Mouse (Mus musculus) forebrain, embryonic 16.5 days (tissue): ENCODE data around the gene Frmd4a. TPM values are rescaled to one million over a fixed set of nuclear protein-coding genes. Genes with fewer than 3 reads are reported as not detected.

ENCODE experiments used
- ATAC-seq: fragments of 200-750 bp; cut with Nextera tagmentation; 2 replicates; pipeline ENCODE4 v1.8.0; 2017; ENCODE audit warnings: mild to moderate bottlenecking, moderate library complexity
- H3K27ac ChIP-seq: fragments of 300-500 bp; sonication (generic); 2 replicates; pipeline ENCODE4 v1.5.1; 2014; ENCODE audit warnings: low read length, control low read depth
- H3K27me3 ChIP-seq: fragments of 300-500 bp; sonication (generic); replicated peaks from 2 replicates; pipeline ENCODE4 v1.6.1; 2014; ENCODE audit warnings: low read length; ENCODE audit not compliant: control insufficient read depth, insufficient read depth
- H3K36me3 ChIP-seq: fragments of 300-500 bp; sonication (generic); 2 replicates; pipeline ENCODE4 v1.6.1; 2014; ENCODE audit not compliant: control insufficient read depth, insufficient read depth
- H3K4me1 ChIP-seq: fragments of 300-500 bp; sonication (generic); replicated peaks from 2 replicates; pipeline ENCODE4 v1.6.1; 2014; ENCODE audit warnings: low read length; ENCODE audit not compliant: control insufficient read depth, insufficient read depth
- H3K4me2 ChIP-seq: fragments of 300-500 bp; sonication (generic); 2 replicates; pipeline ENCODE4 v1.6.1; 2014; ENCODE audit warnings: mild to moderate bottlenecking, low read length, control low read depth
- H3K4me3 ChIP-seq: fragments of 300-500 bp; sonication (generic); replicated peaks from 2 replicates; pipeline ENCODE4 v1.5.1; 2014; ENCODE audit warnings: mild to moderate bottlenecking, low read length, control low read depth
- H3K9ac ChIP-seq: fragments of 300-500 bp; sonication (generic); replicated peaks from 2 replicates; pipeline ENCODE4 v1.6.1; 2014; ENCODE audit warnings: low read depth, low read length, control low read depth
- H3K9me3 ChIP-seq: fragments of 300-500 bp; sonication (generic); 2 replicates; pipeline ENCODE4 v1.6.1; 2016; ENCODE audit warnings: low read length; ENCODE audit not compliant: control insufficient read depth
- WGBS: fragments of 180-500 bp; shearing (Covaris S2); extraction: QIAGEN DNeasy Blood & Tissue Kit; methylation state at CpG from one replicate; pipeline ENCODE4 v1.1.7; 2014; 5-methylcytosine and 5-hydroxymethylcytosine counted together
- polyA plus RNA-seq: library from polyadenylated mRNA; unstranded; fragments of >200 nt; fragmentation: Nextera tagmentation; extraction: Ambion mirVana; gene quantifications from 2 replicates; pipeline ENCODE4 v1.2.1, GENCODE M21; 2015

Gene Frmd4a
- polyA plus RNA-seq, 1 experiment from 2014 or later = 97.9 TPM

DNA sequence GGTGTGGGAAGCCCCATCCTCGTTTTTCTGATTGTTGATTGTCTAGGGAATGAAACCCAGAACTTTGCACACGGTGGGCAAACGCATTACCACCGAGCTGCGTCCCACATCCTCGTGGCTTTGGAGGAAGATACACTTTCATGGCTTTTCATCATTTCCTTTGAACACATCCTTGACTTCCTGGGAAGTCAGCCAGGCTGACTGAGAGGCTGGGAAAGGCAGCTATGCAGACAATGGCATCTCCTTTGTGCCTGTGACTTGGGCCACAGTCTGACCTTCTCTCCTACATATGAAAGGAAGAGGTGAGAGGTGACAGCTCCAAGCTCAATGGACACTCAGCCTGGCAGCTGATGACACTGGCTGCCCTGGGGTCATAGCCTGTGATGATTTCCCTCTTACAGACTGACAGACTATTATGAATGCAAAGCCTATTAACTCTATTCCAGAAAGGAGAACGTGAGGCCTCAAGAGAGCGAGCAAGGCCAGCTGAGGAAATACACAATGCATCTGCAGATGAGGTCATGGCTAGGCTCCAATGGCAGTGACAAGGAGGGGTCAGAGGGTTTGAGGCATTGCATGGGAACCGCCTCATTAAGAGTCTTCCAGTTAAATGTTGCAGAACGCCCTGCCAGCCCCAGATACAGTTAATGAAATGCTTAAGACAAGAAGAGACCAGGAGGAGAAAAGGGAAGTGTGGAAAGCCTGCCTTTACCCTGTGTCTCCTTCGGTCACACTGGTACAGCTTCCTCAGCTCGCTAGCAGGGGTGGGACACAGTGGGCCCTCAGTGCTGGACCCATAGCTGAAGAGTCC is 435.3 kb downstream of the Frmd4a start:
- Histone ChIP-seq H3K4me2 (no peak overlapping the region), H3K9ac (no peak overlapping the region), H3K36me3 (no peaks in the 10 kb centered on the region), H3K4me3 (no peak overlapping the region), H3K4me1 (peaks cover 27% of the 10 kb centered on the region), H3K27me3 (no peaks in the 10 kb centered on the region), H3K27ac (no peak overlapping the region), H3K9me3 (no peaks in the 10 kb centered on the region)
- WGBS = 38% methylated on average over 12 of the region's 12 CpGs
- no peak for ATAC-seq

DNA sequence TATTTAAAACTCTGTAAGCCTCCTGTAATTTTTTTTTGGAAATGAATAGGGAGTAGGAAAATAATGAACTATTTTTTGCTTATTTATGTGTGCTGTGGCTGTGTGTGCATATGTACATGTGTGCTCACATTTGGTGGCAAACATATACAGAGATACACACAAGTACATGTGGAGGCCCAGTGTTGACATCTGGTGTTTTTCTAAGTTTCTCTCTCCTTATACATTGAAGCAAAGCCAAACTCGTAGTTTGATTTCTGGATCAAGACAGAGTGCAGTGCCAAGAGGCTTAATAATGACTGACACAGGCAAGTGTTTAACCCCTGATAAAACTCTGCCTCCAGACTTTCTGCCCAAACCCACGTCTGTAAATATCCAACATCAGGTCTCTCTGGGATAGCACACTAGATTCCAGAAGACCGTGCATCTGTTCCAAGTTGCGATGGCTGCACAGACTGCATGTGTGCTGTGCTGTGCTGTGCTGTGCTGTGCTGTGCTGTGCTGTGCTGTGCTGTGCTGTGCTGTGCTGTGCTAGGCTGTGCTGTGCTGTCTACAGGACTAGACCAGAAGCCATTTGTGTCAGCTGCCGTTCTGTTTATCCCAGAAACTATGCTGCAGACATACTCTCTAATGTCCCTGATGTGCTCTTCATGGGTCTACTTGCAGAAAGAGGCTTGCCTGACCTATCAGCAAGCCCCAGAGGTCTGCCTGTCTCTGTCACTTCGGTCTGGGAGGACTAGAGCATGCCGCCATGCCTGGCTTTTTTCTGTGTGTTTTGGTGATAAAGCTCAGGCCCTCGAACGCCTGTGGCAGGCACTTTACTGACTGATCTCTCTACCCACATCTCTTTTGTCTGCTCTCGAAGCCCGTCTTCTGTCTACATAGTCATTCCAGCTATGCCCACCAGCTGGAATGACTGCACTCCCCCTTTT is 437.8 kb downstream of the Frmd4a start:
- Histone ChIP-seq H3K9ac (no peak overlapping the region), H3K27ac (0 out of 2 replicates have a peak overlapping the region, but pooled peaks have one; percentile 22), H3K27me3 (no peaks in the 10 kb centered on the region), H3K4me1 (peaks cover 28% of the 10 kb centered on the region), H3K36me3 (no peaks in the 10 kb centered on the region), H3K4me3 (no peak overlapping the region), H3K9me3 (no peaks in the 10 kb centered on the region), H3K4me2 (no peak overlapping the region)
- peak; percentile 61 for ATAC-seq
- 66% methylated on average over 11 of the region's 11 CpGs for WGBS

- WGBS = 58% methylated on average over 5 of the region's 5 CpGs
- no peaks in the 10 kb centered on the region for H3K27me3 ChIP-seq
- no peaks in the 10 kb centered on the region for H3K9me3 ChIP-seq
- H3K4me2 ChIP-seq = no peak overlapping the region
- H3K4me1 ChIP-seq = peaks cover 16% of the 10 kb centered on the region
- H3K27ac ChIP-seq = no peak overlapping the region
- ATAC-seq = no peak
- no peak overlapping the region for H3K9ac ChIP-seq
- no peak overlapping the region for H3K4me3 ChIP-seq
- H3K36me3 ChIP-seq = no peaks in the 10 kb centered on the region; the same call in 1 of the 2 replicates
Measured at GRCm38 (mm10) chr2:4460897-4461296, 443.4 kb downstream of the Frmd4a start.

DNA sequence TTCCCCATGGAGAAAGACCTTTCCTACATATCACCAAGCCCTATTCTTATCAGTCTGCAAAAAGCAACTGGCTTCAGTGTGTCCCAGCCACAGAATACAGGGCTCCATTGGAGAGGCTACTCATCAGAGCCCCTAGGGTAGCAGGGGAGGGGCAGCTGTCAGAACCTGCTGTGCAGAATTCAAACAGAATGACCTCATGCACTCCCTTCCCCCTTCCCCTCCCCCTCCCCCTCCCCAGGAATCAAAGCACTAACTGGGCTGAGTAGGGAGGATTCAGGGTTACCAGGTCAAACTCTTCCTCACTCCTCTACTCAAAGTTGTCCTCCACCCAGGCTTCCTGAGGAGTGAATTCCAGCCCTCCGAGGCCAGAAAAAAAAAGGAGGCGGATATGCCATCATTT is 444.0 kb downstream of the Frmd4a start:
- no peaks in the 10 kb centered on the region for H3K27me3 ChIP-seq
- no peak overlapping the region for H3K27ac ChIP-seq
- 25% methylated on average over 2 of the region's 2 CpGs for WGBS
- no peak overlapping the region for H3K9ac ChIP-seq
- H3K4me3 ChIP-seq = no peak overlapping the region
- H3K4me1 ChIP-seq = peaks cover 19% of the 10 kb centered on the region
- H3K4me2 ChIP-seq = no peak overlapping the region
- no peaks in the 10 kb centered on the region; the same call in 1 of the 2 replicates for H3K36me3 ChIP-seq
- H3K9me3 ChIP-seq = no peaks in the 10 kb centered on the region
- no peak for ATAC-seq

- H3K9ac ChIP-seq = no peak overlapping the region
Measured at GRCm38 (mm10) chr2:4462480-4462879, 445.0 kb downstream of the Frmd4a start.

GRCm38 (mm10) chr2:4466084-4466483 is 448.6 kb downstream of the Frmd4a start:
- no peak overlapping the region for H3K4me3 ChIP-seq
- 0 out of 2 replicates have a peak, but pooled peaks cover 3% of the 10 kb centered on the region for H3K9me3 ChIP-seq
- H3K27ac ChIP-seq = no peak overlapping the region
- no peaks in the 10 kb centered on the region for H3K27me3 ChIP-seq
- H3K4me2 ChIP-seq = no peak overlapping the region
- peak; percentile 24; the same call in 1 of the 2 replicates for ATAC-seq
- H3K4me1 ChIP-seq = peaks cover 14% of the 10 kb centered on the region
- no peak overlapping the region for H3K9ac ChIP-seq
- 23% methylated on average over 3 of the region's 3 CpGs for WGBS
- H3K36me3 ChIP-seq = peaks cover 4% of the 10 kb centered on the region; the same call in 1 of the 2 replicates

More at GRCm38 (mm10) chr2:4462480-4462879, 445.0 kb downstream of the Frmd4a start:
- WGBS = 12% methylated on average over 11 of the region's 11 CpGs
- no peaks in the 10 kb centered on the region for H3K9me3 ChIP-seq
- no peak overlapping the region for H3K4me2 ChIP-seq
- no peak overlapping the region for H3K4me3 ChIP-seq
- no peak for ATAC-seq
- H3K27ac ChIP-seq = no peak overlapping the region
- H3K36me3 ChIP-seq = no peaks in the 10 kb centered on the region; the same call in 1 of the 2 replicates
- no peaks in the 10 kb centered on the region for H3K27me3 ChIP-seq
- H3K4me1 ChIP-seq = peaks cover 19% of the 10 kb centered on the region

- no peak for ATAC-seq
- Histone ChIP-seq H3K4me3 (no peak overlapping the region), H3K27me3 (no peaks in the 10 kb centered on the region), H3K9ac (no peak overlapping the region), H3K9me3 (0 out of 2 replicates have a peak, but pooled peaks cover 3% of the 10 kb centered on the region), H3K27ac (no peak overlapping the region), H3K4me1 (peaks cover 12% of the 10 kb centered on the region), H3K4me2 (no peak overlapping the region), H3K36me3 (peaks cover 4% of the 10 kb centered on the region; the same call in 1 of the 2 replicates)
- WGBS = 92% methylated on average over 7 of the region's 7 CpGs
Measured at GRCm38 (mm10) chr2:4467314-4467713, 449.8 kb downstream of the Frmd4a start.

GRCm38 (mm10) chr2:4472760-4473480 is 455.4 kb downstream of the Frmd4a start:
- Histone ChIP-seq H3K9ac (no peak overlapping the region), H3K36me3 (0 out of 2 replicates have a peak, but pooled peaks cover 7% of the 10 kb centered on the region), H3K4me2 (no peak overlapping the region), H3K9me3 (0 out of 2 replicates have a peak, but pooled peaks cover 3% of the 10 kb centered on the region), H3K4me1 (peaks cover 16% of the 10 kb centered on the region), H3K4me3 (no peak overlapping the region), H3K27me3 (no peaks in the 10 kb centered on the region), H3K27ac (no peak overlapping the region)
- peak; percentile 55 for ATAC-seq
- 64% methylated on average over 7 of the region's 7 CpGs for whole genome bisulfite sequencing
